Mouse (Mus musculus): ENCODE data around the gene Adgrf4. TPM values are rescaled to one million over a fixed set of nuclear protein-coding genes. Genes with fewer than 3 reads are reported as not detected.

The Adgrf4 gene
- polyA plus RNA-seq (2012; rRNA removed): 0.03 and 0.06 TPM in 2 replicates

DNA sequence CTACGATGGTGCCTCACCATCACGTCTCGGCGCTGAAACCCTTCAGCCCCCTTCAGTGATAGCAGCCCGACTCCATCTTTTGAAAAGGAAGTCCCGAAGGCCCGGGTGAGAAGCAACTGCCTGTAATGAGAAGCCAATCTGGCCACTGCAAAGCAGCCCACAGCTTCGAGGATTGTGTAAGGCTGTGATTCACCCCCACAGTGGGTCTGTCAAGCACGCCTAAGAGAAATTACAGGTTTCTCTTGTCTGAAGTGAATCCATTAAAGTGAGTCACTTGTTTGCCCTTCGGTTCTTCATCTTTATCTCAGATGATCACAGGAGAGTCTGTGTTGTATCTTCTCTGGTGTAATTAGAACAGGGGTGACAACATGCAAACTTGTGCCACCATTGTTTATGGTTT, at the start of gene Adgrf4:
Gene Adgrf4 (minus strand): TSS at position 149 of the 400 bp plus-strand sequence.
- no peak for DNase-seq (ENCODE audit: low read depth, low spot score)
- 71% methylated on average over 10 of the region's 10 CpGs for WGBS

DNA sequence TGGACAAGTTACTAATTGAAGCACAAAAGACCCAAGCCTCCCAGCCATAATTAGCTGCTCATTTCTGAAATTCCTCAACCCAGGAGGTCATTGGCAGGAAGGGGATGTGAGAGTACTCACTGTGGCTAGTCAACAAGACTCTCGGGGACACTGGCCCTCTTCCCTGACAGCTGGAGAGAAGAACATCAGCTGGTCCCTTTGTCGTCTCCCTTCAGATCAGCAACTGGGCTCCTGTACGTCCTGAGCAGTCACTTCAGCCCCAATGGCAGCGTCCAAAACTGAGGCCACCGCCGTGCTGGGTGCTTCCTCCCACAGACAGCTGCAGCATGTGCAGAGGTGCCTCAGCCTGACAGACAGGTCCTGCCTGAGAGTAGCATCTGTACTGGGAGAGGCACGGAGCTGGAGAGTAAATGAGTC, 49.7 kb upstream of the Adgrf4 start, which contains the start of gene Adgrf2:
Gene Adgrf2 (minus strand): TSS at position 379 of the 417 bp plus-strand sequence.
- no peak for DNase-seq (ENCODE audit: low read depth, low spot score)

GRCm38 (mm10) chr17:42738794-42739193, 46.7 kb upstream of the Adgrf4 start:
- 79% methylated on average over 6 of the region's 6 CpGs for WGBS

More for the DNA sequence above, 49.7 kb upstream of the Adgrf4 start, which contains the start of gene Adgrf2:
- 21% methylated on average over 7 of the region's 7 CpGs for WGBS

GRCm38 (mm10) chr17:42717161-42717560, 25.1 kb upstream of the Adgrf4 start:
- DNase-seq (ENCODE audit: low read depth, low spot score): no peak
- 43% methylated on average over 3 of the region's 3 CpGs for WGBS

More at GRCm38 (mm10) chr17:42738794-42739193, 46.7 kb upstream of the Adgrf4 start:
- no peak for DNase-seq (ENCODE audit: low read depth, low spot score)

DNA sequence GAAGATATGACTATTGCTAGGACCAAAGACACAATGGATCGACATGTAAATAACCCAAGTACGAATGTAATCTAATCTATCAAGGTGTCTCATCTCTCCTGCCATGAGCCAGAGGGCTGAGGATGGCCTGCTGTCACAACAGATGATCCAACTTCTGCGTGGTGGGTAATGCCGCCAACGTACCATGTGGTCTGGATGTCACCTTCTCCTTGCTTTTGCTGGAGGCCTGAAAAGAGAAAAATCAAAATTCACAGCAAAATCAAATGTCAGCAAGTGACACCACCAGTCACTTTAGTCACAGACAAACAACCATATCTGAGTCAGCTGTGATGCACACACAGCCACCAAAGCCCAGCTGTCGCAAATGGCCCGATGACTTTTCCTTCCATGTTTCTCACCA, 22.9 kb upstream of the Adgrf4 start:
- WGBS: 86% methylated on average over 7 of the region's 7 CpGs

GRCm38 (mm10) chr17:42710717-42711116, 18.6 kb upstream of the Adgrf4 start:
- 89% methylated on average over 7 of the region's 7 CpGs for WGBS
- DNase-seq (ENCODE audit: low read depth, low spot score): no peak

More for the DNA sequence above, 22.9 kb upstream of the Adgrf4 start:
- no peak for DNase-seq (ENCODE audit: low read depth, low spot score)

DNA sequence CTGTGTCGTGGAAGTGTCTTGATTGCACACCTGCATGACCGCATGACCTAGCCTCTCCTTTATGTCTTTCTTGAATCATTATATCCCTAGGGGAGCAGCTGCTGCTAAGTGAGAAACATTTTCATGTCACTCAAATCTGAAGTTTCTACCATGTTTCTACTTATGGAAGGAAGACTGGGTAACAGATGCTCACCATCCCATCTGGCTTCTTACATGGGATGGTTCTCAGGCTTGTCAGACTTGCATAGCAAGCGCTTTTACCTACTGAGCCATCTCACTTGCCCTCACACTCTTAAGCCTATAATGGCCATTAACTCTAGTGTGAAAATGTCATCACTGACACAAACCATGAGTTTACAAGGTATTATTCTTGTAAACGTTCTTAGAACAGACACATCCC, 13.5 kb upstream of the Adgrf4 start:
- 67% methylated on average over 4 of the region's 4 CpGs for WGBS
- no peak for DNase-seq (ENCODE audit: low read depth, low spot score)

- 78% methylated on average over 9 of the region's 9 CpGs for WGBS
- DNase-seq (ENCODE audit: low read depth, low spot score): no peak
Observed at GRCm38 (mm10) chr17:42702198-42702597, 10.1 kb upstream of the Adgrf4 start.

DNA sequence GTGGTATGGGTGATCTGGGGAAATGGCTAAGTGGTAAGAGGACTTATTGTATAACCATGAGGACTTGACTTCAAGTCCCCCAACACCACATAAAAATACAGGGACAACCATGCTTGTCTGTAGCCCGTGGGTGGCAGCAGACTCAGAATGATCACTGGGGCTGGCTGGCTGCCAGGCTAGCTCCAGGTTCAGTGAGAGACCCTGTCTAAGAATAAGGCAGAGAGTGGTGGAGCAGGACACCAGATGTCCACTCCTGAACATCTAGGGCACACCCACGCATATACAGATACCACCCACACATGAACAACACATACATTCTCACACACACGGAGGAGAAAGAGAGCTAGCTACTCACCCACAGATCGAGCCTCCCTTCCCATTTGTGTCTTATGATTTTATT, 2.6 kb upstream of the Adgrf4 start:
- DNase-seq (ENCODE audit: low read depth, low spot score): no peak
- WGBS: 79% methylated on average over 4 of the region's 4 CpGs

GRCm38 (mm10) chr17:42690531-42690930, 1.6 kb downstream of the Adgrf4 start:
- WGBS: 69% methylated on average over 8 of the region's 8 CpGs
- no peak for DNase-seq (ENCODE audit: low read depth, low spot score)

- DNase-seq (ENCODE audit: low read depth, low spot score): peak; percentile 24
- WGBS: 19% methylated on average over 14 of the region's 14 CpGs
Observed at GRCm38 (mm10) chr17:42658634-42659422, 33.3 kb downstream of the Adgrf4 start.

GRCm38 (mm10) chr17:42643416-42643815, 48.7 kb downstream of the Adgrf4 start:
- no peak for DNase-seq (ENCODE audit: low read depth, low spot score)
- WGBS: 85% methylated on average over 3 of the region's 3 CpGs

DNA sequence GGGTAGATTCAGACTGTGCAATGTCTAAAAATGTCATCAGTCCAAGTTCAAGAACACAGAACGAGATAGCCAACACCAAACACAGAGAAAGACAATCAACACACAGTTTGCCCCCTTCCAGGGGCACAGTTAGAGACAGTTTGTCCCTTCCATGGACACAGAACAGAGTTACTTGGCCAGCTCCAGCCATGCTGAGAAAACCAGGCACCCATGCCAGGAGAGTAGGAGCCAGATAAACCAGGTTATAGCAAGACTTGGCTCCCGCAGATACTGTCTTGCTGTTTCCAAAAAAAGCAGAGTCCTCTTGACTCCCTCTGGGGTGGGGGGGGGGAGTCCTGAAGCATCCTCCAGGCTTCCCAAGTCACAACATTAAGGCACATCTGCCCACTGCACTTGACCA, 61.9 kb downstream of the Adgrf4 start:
- no peak for DNase-seq (ENCODE audit: low read depth, low spot score)
- WGBS: 79% methylated on average over 2 of the region's 2 CpGs

GRCm38 (mm10) chr17:42613043-42613737, 78.9 kb downstream of the Adgrf4 start:
- 32% methylated on average over 6 of the region's 6 CpGs for WGBS
- peak; percentile 36 for DNase-seq (ENCODE audit: low read depth, low spot score)

- no peak for DNase-seq (ENCODE audit: low read depth, low spot score)
- WGBS: 76% methylated on average over 8 of the region's 8 CpGs
Observed at GRCm38 (mm10) chr17:42611295-42611694, 80.8 kb downstream of the Adgrf4 start, which contains the start of gene Opn5. TSS of gene Opn5 (minus strand) at chr17:42611395.

DNA sequence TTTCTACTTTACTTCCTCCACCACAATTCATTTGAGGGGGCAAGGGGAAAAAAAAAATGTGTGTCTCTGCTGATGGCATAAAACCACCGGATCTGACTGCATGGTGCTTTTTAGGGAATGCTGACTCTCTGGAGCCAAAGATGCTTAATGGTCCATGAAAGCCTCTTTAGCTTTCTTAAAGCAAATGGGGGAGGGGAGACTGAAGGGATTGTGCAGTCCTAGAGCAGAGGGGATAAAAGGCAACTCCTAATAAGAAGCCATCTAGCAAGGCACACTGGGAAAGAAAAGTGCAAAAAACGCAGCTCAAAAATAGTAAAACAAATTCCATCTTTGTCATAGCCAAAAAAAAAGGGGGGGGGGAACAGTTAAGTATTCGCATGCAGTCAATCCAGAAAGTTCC, 83.8 kb downstream of the Adgrf4 start:
- 42% methylated on average over 3 of the region's 3 CpGs for WGBS

More for the DNA sequence above, 83.8 kb downstream of the Adgrf4 start:
- DNase-seq (ENCODE audit: low read depth, low spot score): no peak

Other genes starting within 250 kb of the Adgrf4 start
- gene Opn5, start 80.9 kb downstream of the Adgrf4 start, polyA plus RNA-seq (2012; rRNA removed): not detected in 2 replicates
- not detected in 2 replicates for gene Adgrf2, start 49.9 kb upstream of the Adgrf4 start, polyA plus RNA-seq (2012; rRNA removed)
- gene Cd2ap, start 184.4 kb upstream of the Adgrf4 start, polyA plus RNA-seq (2012; rRNA removed): 14.9 and 20.6 TPM in 2 replicates